Mouse (Mus musculus): ENCODE measurements around the gene Dpm1. TPM values are rescaled to one million over a fixed set of nuclear protein-coding genes. Genes with fewer than 3 reads are reported as not detected.

Gene Dpm1
- polyA plus RNA-seq, 1 experiment from 2014 or later: 102 TPM

DNA sequence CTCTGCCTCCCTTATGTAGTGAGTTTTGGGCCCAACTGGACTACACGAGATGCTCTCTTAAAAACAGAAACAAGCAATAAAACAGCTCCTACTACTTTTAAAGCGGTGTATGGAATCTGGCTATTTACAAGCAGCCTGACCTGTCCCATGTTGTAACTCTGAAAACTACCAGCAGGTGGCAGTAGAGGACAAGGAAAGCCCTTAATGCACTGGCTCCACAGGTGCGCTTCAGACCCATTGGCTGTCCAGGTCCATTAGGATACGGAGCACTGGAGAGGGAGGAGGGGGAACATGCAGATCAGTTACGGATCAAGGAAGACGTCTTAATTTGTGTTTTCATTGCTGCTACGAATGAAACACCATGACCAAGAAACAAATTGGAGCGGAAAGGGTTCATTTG is 19.9 kb upstream of the Dpm1 start:
- Histone ChIP-seq H3K36me3 (no peaks in the 10 kb centered on the region), H3K27ac (replicated peaks) (no peak overlapping the region), H3K9ac (no peak overlapping the region), H3K4me3 (replicated peaks) (no peak overlapping the region), H3K4me2 (replicated peaks) (no peak overlapping the region), H3K9me3 (replicated peaks) (no peaks in the 10 kb centered on the region), H3K27me3 (no peaks in the 10 kb centered on the region), H3K4me1 (no peaks in the 10 kb centered on the region)
- 14% methylated on average over 8 of the region's 8 CpGs for WGBS
- no peak for ATAC-seq (ENCODE audit: insufficient number of reproducible peaks, low FRiP score, low TSS enrichment, low read depth)

DNA sequence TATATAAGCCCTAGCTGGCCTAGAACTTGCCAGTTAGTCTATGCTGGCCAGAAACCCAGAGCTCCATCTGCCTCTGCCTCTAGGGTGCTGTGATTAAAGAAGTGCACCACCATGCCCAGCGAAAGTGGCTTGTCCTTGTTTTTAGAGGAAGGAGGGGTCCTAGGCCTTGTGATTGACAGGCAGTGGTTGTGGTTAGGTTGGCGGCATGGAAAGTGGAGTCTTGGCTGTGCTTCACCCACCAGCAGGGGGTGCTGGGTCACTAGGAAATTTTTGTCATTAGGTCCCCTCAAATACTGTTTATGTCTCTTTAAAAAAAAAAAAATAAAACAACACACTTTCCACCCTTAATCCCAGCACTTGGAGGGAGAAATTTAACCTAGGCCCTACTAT is 18.5 kb upstream of the Dpm1 start:
- Histone ChIP-seq H3K4me1 (no peaks in the 10 kb centered on the region), H3K9me3 (replicated peaks) (no peaks in the 10 kb centered on the region), H3K36me3 (no peaks in the 10 kb centered on the region), H3K4me3 (replicated peaks) (no peak overlapping the region), H3K9ac (no peak overlapping the region), H3K4me2 (replicated peaks) (no peak overlapping the region), H3K27me3 (no peaks in the 10 kb centered on the region), H3K27ac (replicated peaks) (no peak overlapping the region)
- no peak for ATAC-seq (ENCODE audit: insufficient number of reproducible peaks, low FRiP score, low TSS enrichment, low read depth)
- 13% methylated on average over 2 of the region's 2 CpGs for WGBS

DNA sequence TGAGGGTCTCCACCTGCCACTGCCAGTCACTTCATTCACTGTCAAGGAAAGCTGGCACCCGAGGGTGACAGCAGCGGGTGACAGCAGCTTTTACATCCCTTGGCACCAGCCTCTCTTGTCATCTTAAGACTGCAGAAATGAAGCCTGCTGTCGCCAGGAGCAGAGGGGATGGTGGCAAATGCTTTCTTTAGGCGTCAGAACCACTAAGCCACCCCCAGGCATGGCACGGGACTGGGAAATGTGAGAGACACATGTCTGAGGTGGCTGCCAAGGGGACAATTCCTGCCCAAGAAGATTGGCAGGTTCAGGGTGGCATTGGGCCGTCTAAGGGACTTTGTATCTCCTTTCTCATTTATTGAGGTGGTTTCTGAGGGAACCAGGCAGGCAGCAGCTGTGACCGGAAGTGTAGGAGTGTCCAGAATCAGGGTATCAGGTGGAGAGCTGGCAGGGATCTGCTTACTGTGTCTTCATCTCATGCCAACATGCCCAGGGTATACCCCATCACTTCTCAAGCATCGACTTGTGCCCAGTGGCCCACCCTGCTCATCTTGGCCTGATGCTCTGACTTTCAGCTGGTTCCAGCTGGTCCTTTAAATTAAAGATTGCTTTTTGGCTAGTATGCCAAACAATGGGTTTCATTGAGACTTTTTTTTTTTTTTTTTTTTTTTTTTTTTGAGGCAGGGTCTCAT is 17.9 kb upstream of the Dpm1 start:
- Histone ChIP-seq H3K9me3 (replicated peaks) (no peaks in the 10 kb centered on the region), H3K27me3 (no peaks in the 10 kb centered on the region), H3K4me3 (replicated peaks) (no peak overlapping the region), H3K4me2 (replicated peaks) (no peak overlapping the region), H3K9ac (no peak overlapping the region), H3K36me3 (no peaks in the 10 kb centered on the region), H3K27ac (replicated peaks) (no peak overlapping the region), H3K4me1 (no peaks in the 10 kb centered on the region)
- 77% methylated on average over 8 of the region's 8 CpGs for WGBS
- no peak for ATAC-seq (ENCODE audit: insufficient number of reproducible peaks, low FRiP score, low TSS enrichment, low read depth)

DNA sequence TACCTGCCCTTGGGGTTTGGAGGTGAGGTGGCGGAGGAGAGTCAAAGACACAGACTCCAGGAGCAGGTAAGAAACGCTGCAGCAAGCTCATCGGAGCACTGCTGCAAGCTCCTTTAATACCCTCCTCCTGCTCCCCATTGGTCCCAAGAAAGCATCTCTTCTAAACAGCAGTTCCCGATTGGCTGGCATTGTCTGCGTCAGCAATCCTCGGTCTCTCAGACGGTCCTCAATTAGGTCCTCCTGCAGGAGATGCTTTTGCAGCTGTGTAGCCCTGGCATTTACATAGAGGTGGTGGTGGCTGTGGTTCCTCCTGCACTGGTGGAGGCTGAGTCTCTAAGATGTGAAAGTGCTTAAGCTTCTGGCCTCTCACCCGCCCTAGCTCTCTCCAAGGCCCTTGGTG is 15.2 kb upstream of the Dpm1 start:
- Histone ChIP-seq H3K36me3 (no peaks in the 10 kb centered on the region), H3K4me2 (replicated peaks) (no peak overlapping the region), H3K9ac (no peak overlapping the region), H3K9me3 (replicated peaks) (no peaks in the 10 kb centered on the region), H3K4me1 (no peaks in the 10 kb centered on the region), H3K27ac (replicated peaks) (no peak overlapping the region), H3K27me3 (peaks cover 2% of the 10 kb centered on the region; the same call in 1 of the 2 replicates), H3K4me3 (replicated peaks) (no peak overlapping the region)
- no peak for ATAC-seq (ENCODE audit: insufficient number of reproducible peaks, low FRiP score, low TSS enrichment, low read depth)
- WGBS: 27% methylated on average over 8 of the region's 8 CpGs

DNA sequence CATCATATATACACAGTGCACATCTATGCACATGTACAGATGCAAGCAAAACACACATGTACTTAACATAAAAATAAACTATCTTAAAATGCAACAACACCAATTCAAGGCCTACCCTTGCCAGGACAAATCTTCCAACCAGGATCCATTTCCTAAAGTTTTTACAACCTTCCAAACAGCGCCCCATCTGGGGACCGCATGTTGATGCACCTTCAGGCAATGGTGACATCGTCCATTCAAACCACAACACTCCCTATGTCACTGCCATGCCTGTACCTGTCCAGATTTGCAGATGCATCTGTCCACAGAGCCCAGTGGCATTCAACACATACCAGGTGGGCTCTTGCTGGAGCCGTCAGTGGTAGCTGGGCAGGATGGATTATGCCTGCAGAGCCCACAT is 12.9 kb upstream of the Dpm1 start:
- Histone ChIP-seq H3K9ac (no peak overlapping the region), H3K27me3 (peaks cover 2% of the 10 kb centered on the region; the same call in 1 of the 2 replicates), H3K36me3 (no peaks in the 10 kb centered on the region), H3K4me3 (replicated peaks) (no peak overlapping the region), H3K4me2 (replicated peaks) (no peak overlapping the region), H3K4me1 (no peaks in the 10 kb centered on the region), H3K27ac (replicated peaks) (no peak overlapping the region), H3K9me3 (replicated peaks) (no peaks in the 10 kb centered on the region)
- ATAC-seq (ENCODE audit: insufficient number of reproducible peaks, low FRiP score, low TSS enrichment, low read depth): no peak
- 61% methylated on average over 4 of the region's 4 CpGs for WGBS

DNA sequence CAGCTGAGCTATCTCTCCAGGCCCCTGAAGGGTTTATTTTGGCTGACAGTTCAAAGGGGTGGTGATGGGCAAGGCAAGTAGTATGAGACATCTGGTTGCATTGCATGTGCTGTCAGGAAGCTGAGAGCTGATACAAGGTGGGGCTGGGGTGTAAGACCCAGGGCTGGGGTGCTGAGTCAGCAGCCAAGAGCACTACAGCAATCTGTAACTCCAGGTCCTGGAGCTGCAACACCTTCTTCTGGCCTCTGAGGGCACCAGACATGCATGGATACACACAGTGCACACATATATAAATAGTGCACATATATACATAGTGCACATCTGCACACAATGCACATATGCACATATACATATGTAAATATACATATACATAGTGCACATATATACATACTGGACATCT is 12.4 kb upstream of the Dpm1 start:
- no peak for ATAC-seq (ENCODE audit: insufficient number of reproducible peaks, low FRiP score, low TSS enrichment, low read depth)
- Histone ChIP-seq H3K4me1 (no peaks in the 10 kb centered on the region), H3K4me3 (replicated peaks) (no peak overlapping the region), H3K9me3 (replicated peaks) (no peaks in the 10 kb centered on the region), H3K4me2 (replicated peaks) (no peak overlapping the region), H3K27me3 (peaks cover 2% of the 10 kb centered on the region; the same call in 1 of the 2 replicates), H3K27ac (replicated peaks) (no peak overlapping the region), H3K9ac (no peak overlapping the region), H3K36me3 (no peaks in the 10 kb centered on the region)

DNA sequence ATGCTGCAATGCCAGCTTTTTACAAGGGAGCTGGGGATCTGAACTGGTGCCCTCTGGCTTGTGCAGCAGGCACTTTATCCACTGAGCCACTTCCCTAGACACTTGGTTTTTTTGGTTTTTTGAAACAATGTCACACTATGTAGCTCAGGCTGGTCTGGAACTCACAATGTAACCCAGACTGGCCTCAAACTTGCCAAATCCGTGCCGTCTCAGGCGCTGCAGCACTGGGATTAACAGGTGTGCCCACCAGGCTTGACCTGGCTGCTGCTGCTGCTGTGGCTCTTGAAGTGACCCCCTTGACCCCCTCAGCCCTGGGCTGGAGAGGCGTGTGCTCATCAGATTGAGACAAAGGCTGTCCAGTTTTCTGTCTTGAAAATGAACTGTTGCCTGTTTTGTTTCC is 7.9 kb upstream of the Dpm1 start:
- WGBS: 83% methylated on average over 4 of the region's 4 CpGs
- H3K4me3 ChIP-seq (replicated peaks): no peak overlapping the region
- H3K9me3 ChIP-seq (replicated peaks): no peaks in the 10 kb centered on the region
- no peak overlapping the region for H3K4me2 ChIP-seq (replicated peaks)
- ATAC-seq (ENCODE audit: insufficient number of reproducible peaks, low FRiP score, low TSS enrichment, low read depth): no peak
- H3K9ac ChIP-seq: no peak overlapping the region
- peaks cover 2% of the 10 kb centered on the region; the same call in 1 of the 2 replicates for H3K27me3 ChIP-seq
- H3K4me1 ChIP-seq: no peaks in the 10 kb centered on the region
- 0 out of 2 replicates have a peak, but pooled peaks cover 16% of the 10 kb centered on the region for H3K36me3 ChIP-seq
- no peak overlapping the region for H3K27ac ChIP-seq (replicated peaks)

DNA sequence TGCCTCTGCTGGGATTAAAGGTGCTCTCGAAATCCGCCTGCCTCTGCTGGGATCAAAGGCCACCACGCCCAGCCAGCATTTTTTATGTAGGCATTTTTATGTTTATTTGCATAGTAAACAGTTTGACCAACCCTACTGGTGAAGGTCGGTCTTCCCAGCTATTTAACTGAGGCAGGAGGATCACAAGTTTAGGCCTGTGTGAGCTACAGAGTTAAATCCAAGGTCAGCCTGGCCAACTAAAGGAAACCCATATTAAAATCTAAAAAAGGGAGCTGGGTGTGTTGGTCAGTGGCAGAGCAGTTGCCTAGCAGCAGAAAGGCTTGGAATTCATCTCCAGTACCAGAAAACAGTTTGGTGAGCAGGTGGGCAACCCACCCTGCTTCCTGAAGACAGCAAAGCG is 2.9 kb upstream of the Dpm1 start:
- ATAC-seq (ENCODE audit: insufficient number of reproducible peaks, low FRiP score, low TSS enrichment, low read depth): no peak

DNA sequence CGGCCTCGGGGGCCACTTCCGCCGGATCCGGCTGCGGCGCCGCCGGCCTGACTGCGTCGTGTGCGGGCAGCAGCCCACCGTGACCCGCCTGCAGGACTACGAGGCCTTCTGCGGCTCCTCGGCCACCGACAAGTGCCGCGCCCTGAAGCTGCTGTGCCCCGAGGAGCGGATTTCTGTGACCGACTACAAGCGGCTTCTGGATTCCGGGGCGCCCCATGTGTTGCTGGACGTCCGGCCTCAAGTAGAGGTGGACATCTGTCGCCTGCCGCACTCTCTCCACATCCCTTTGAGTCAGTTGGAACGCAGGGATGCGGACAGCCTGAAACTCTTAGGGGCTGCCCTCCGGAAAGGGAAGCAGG is 1.1 kb upstream of the Dpm1 start:
- H3K4me2 ChIP-seq (replicated peaks): peak overlapping the region; percentile 98
- no peaks in the 10 kb centered on the region for H3K9me3 ChIP-seq (replicated peaks)
- H3K27me3 ChIP-seq: no peaks in the 10 kb centered on the region
- 49% methylated on average over 33 of the region's 33 CpGs for WGBS
- peak overlapping the region; percentile 99 for H3K4me3 ChIP-seq (replicated peaks)
- no peak for ATAC-seq (ENCODE audit: insufficient number of reproducible peaks, low FRiP score, low TSS enrichment, low read depth)
- peak overlapping the region; percentile 96 for H3K9ac ChIP-seq
- H3K4me1 ChIP-seq: peaks cover 31% of the 10 kb centered on the region
- no peak overlapping the region for H3K27ac ChIP-seq (replicated peaks)
- peaks cover 24% of the 10 kb centered on the region for H3K36me3 ChIP-seq

More for the DNA sequence above, 2.9 kb upstream of the Dpm1 start:
- Histone ChIP-seq H3K4me3 (replicated peaks) (no peak overlapping the region), H3K4me2 (replicated peaks) (no peak overlapping the region), H3K36me3 (0 out of 2 replicates have a peak, but pooled peaks cover 20% of the 10 kb centered on the region), H3K27me3 (no peaks in the 10 kb centered on the region), H3K9me3 (replicated peaks) (no peaks in the 10 kb centered on the region), H3K27ac (replicated peaks) (no peak overlapping the region), H3K4me1 (peaks cover 27% of the 10 kb centered on the region), H3K9ac (no peak overlapping the region)
- WGBS: 92% methylated on average over 5 of the region's 5 CpGs

DNA sequence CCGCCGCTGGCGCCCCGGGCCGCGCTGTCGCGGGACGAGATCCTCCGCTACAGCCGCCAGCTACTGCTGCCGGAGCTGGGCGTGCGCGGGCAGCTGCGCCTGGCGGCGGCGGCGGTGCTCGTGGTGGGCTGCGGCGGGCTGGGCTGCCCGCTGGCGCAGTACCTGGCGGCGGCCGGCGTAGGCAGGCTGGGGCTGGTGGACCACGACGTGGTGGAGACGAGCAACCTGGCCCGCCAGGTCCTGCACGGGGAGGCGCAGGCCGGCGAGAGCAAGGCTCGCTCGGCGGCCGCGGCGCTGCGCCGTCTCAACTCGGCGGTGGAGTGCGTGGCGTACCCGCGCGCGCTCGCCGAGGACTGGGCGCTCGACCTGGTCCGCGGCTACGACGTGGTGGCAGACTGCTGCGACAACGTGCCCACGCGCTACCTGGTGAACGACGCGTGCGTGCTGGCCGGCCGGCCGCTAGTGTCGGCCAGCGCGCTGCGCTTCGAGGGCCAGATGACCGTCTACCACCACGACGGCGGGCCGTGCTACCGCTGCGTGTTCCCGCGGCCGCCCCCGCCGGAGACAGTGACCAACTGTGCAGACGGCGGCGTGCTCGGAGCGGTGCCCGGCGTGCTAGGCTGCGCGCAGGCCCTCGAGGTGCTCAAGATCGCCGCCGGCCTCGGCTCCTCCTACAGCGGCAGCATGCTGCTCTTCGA is 531 bp upstream of the Dpm1 start:
- H3K9ac ChIP-seq: peak overlapping the region; percentile 96
- H3K27me3 ChIP-seq: no peaks in the 10 kb centered on the region
- 0 out of 2 replicates have a peak, but pooled peaks have one; percentile 41 for ATAC-seq (ENCODE audit: insufficient number of reproducible peaks, low FRiP score, low TSS enrichment, low read depth)
- peaks cover 31% of the 10 kb centered on the region for H3K4me1 ChIP-seq
- H3K9me3 ChIP-seq (replicated peaks): no peaks in the 10 kb centered on the region
- peak overlapping the region; percentile 95 for H3K27ac ChIP-seq (replicated peaks)
- H3K4me2 ChIP-seq (replicated peaks): peak overlapping the region; percentile 98
- H3K36me3 ChIP-seq: peaks cover 29% of the 10 kb centered on the region
- WGBS: 2% methylated on average over 104 of the region's 105 CpGs
- H3K4me3 ChIP-seq (replicated peaks): peak overlapping the region; percentile 99

DNA sequence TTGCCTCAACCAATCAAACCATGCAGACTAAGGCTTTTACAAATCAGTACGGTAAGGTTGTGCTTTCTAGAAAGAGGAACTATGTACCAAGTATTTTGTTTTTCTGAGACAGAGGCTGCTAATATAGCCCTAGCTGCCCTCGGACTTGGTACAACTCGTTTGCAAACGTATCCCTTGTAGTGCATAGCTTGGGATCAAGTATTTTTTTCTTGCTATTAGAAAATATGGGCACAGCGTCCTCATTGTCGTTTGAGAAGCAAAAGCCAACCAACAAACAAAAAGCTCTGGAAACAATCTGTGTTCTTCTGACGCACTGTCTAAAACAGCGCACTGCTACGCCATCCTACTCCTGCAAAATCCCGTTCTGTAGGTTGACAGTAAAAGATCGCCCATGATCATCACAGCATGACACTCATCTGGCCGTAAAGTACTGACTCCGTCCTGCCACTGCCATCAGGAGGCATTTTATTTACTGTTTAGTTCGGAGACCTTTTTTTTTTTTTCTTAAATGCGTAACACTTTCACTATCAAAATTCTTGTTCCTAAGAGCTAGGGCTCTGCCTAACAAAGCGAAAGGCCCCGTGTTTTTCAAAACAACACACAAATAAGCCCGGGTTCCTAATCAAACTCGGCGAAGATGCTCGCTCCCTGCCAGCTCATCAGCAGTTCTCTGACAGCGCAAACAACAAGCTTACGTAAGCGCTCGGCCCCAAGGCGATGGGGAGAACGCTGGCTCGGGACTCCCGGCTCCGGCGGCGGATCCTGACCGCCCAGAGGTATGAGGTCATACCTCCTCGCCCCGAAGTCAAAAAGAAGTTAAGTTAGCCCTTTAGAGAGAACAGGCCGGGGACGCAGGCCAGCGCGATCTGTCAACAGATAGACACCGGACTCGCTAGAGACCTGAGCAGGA is 1.0 kb downstream of the Dpm1 start:
- H3K27me3 ChIP-seq: no peaks in the 10 kb centered on the region
- no peak for ATAC-seq (ENCODE audit: insufficient number of reproducible peaks, low FRiP score, low TSS enrichment, low read depth)
- H3K4me2 ChIP-seq (replicated peaks): peak overlapping the region; percentile 82
- H3K4me3 ChIP-seq (replicated peaks): peak overlapping the region; percentile 99
- H3K4me1 ChIP-seq: peaks cover 31% of the 10 kb centered on the region
- 15% methylated on average over 41 of the region's 41 CpGs for WGBS
- peaks cover 39% of the 10 kb centered on the region for H3K36me3 ChIP-seq
- H3K27ac ChIP-seq (replicated peaks): peak overlapping the region; percentile 95
- peak overlapping the region; percentile 96 for H3K9ac ChIP-seq
- no peaks in the 10 kb centered on the region for H3K9me3 ChIP-seq (replicated peaks)
